Mouse (Mus musculus) liver, embryonic 14.5 days (tissue): ENCODE data around the gene Ext2. TPM values are rescaled to one million over a fixed set of nuclear protein-coding genes. Genes with fewer than 3 reads are reported as not detected.

Experiments
- ATAC-seq: fragments of 200-750 bp; cut with Nextera tagmentation; 2 replicates; pipeline ENCODE4 v1.8.0; 2017; ENCODE audit warnings: moderate number of reproducible peaks, mild to moderate bottlenecking, moderate library complexity; ENCODE audit not compliant: insufficient read depth
- DNase-seq, 3 experiments: peaks; one replicate each; pipeline ENCODE4 v3.0.0-alpha.2; 2012 to 2013; ENCODE audit warnings: low read depth in 3 of 3, low spot score in 3 of 3
- H3K27ac ChIP-seq: fragments of 300-500 bp; sonication (generic); 2 replicates; pipeline ENCODE4 v1.5.1; 2014; ENCODE audit warnings: moderate library complexity, mild to moderate bottlenecking, control low read depth, inconsistent platforms
- H3K27me3 ChIP-seq: fragments of 300-500 bp; sonication (generic); 2 replicates; pipeline ENCODE4 v1.6.1; 2014; ENCODE audit warnings: mild to moderate bottlenecking, low read length, moderate library complexity; ENCODE audit not compliant: control insufficient read depth, insufficient read depth
- H3K36me3 ChIP-seq: fragments of 300-500 bp; sonication (generic); replicated peaks from 2 replicates; pipeline ENCODE4 v1.6.1; 2014; ENCODE audit warnings: low read depth; ENCODE audit not compliant: control insufficient read depth, insufficient read depth
- H3K4me1 ChIP-seq, 2 experiments: fragments of 200-500 bp in 1 of 2; fragments of 300-500 bp in 1 of 2; sonication (generic) in 1 of 2; replicated peaks; 2 replicates each; pipeline ENCODE4 v1.6.1; 2012 to 2014; ENCODE audit warnings: antibody characterized with exemption in 1 of 2, inconsistent platforms in 1 of 2, low read length in 1 of 2; ENCODE audit not compliant: control insufficient read depth in 2 of 2, insufficient read depth in 2 of 2
- H3K4me2 ChIP-seq: fragments of 300-500 bp; sonication (generic); 2 replicates; pipeline ENCODE4 v1.6.1; 2014; ENCODE audit warnings: low read depth, mild to moderate bottlenecking, control low read depth, moderate library complexity
- H3K4me3 ChIP-seq, 2 experiments: fragments of 200-500 bp in 1 of 2; fragments of 300-500 bp in 1 of 2; sonication (generic) in 1 of 2; 2 replicates each; pipeline ENCODE4 v1.5.1; 2012 to 2014; ENCODE audit warnings: low read depth in 2 of 2, low read length in 2 of 2, mild to moderate bottlenecking in 2 of 2, control low read depth in 1 of 2, inconsistent platforms in 1 of 2, moderate library complexity in 1 of 2; ENCODE audit not compliant: insufficient read depth in 1 of 2
- H3K9ac ChIP-seq: fragments of 300-500 bp; sonication (generic); replicated peaks from 2 replicates; pipeline ENCODE4 v1.6.1; 2014; ENCODE audit warnings: mild to moderate bottlenecking, control low read depth, moderate library complexity
- H3K9me3 ChIP-seq: fragments of 300-500 bp; sonication (generic); 2 replicates; pipeline ENCODE4 v1.6.1; 2016; ENCODE audit warnings: low read length, mixed read lengths; ENCODE audit not compliant: control insufficient read depth
- CTCF ChIP-seq: IDR thresholded peaks from 2 replicates; pipeline ENCODE4 v1.5.1; 2016; ENCODE audit warnings: antibody characterized with exemption, low read depth, control low read depth
- EP300 ChIP-seq: IDR thresholded peaks from 2 replicates; pipeline ENCODE4 v1.6.1; 2016; ENCODE audit warnings: antibody characterized with exemption, low read depth
- WGBS: fragments of 180-500 bp; shearing (Covaris S2); extraction: QIAGEN DNeasy Blood & Tissue Kit; methylation state at CpG from one replicate; pipeline ENCODE4 v1.1.7; 2014; ENCODE audit not compliant: insufficient replicate concordance; 5-methylcytosine and 5-hydroxymethylcytosine counted together
- polyA plus RNA-seq, 2 experiments: library from polyadenylated mRNA; depleted of rRNA in 1 of 2; stranded (reverse) in 1 of 2; unstranded in 1 of 2; fragments of >200 nt; fragmentation: Nextera tagmentation in 1 of 2; extraction: Ambion mirVana in 1 of 2; gene quantifications; 2 replicates each; pipeline versions ENCODE4 v1.2.1 to v1.2.3; 2012 to 2014

The Ext2 gene
- polyA plus RNA-seq, 2 experiments: 10.9 to 22.1 TPM

DNA sequence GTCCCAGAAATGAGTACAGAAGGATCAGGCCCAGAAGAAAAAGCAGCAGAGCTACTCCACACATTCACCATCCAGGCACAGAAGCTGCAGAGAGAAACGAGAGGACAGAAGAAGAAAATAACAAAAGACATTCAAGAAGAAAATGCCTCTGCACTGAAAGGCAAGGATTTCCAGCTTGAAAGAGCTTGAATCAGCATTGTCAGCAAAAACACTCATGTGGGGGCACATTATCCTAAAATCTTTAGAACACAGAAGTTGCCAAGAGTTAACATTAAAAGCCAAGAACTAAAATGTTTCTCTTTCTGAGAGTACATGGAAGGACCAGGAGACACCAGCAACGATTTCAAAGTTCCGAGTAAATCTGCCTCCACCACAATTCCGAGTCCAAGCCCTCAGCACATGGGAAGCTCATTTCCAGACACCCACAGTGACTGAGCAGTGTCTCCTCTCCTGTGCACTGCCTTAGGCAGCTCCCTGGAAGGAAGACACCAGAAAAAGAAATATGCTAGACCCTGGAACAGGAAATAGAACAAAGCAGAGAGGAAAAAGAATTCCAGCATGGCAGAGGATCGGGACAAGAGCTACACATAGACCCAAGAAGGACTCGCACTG lies 69.1 kb downstream of the Ext2 start:
- no peak overlapping the region for H3K9ac ChIP-seq
- no peaks in the 10 kb centered on the region for H3K9me3 ChIP-seq
- no peak overlapping the region for H3K4me3 ChIP-seq
- no peak overlapping the region for H3K4me2 ChIP-seq
- WGBS: 64% methylated on average over 6 of the region's 6 CpGs
- no peak for ATAC-seq
- no peaks in the 10 kb centered on the region for H3K27me3 ChIP-seq
- no peak overlapping the region for H3K27ac ChIP-seq
- TF ChIP-seq EP300 (no peak), CTCF (no peak)
- no peaks in the 10 kb centered on the region for H3K36me3 ChIP-seq
- no peak for DNase-seq
- no peaks in the 10 kb centered on the region for H3K4me1 ChIP-seq

DNA sequence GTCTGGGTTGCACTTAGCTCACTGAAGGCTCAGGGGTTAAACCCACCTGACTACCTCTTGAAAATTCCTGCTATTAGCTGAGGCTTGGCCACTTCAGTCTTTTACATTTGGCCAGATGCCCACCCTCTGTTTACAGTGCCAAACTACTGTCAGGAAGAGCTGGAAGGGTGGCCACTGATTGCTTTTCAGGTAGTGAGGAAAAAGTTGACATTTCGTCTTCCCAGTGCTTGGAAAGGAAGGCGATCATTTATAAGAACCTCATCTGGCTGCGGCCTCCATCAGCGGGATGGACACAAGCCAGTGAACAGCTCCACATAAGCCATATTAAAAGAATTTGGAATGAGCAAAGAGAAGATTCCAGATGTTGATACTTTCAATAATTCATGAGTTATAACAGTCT lies 72.7 kb downstream of the Ext2 start:
- Histone ChIP-seq H3K36me3 (no peaks in the 10 kb centered on the region), H3K27ac (no peak overlapping the region), H3K9me3 (no peaks in the 10 kb centered on the region), H3K9ac (no peak overlapping the region), H3K27me3 (no peaks in the 10 kb centered on the region), H3K4me2 (no peak overlapping the region), H3K4me3 (no peak overlapping the region), H3K4me1 (peaks cover 0 to 8% of the 10 kb centered on the region in 2 experiments; a peak in 1 of 4 replicates)
- 83% methylated on average over 4 of the region's 4 CpGs for WGBS
- DNase-seq: no peak
- TF ChIP-seq EP300 (no peak), CTCF (no peak)
- ATAC-seq: no peak

DNA sequence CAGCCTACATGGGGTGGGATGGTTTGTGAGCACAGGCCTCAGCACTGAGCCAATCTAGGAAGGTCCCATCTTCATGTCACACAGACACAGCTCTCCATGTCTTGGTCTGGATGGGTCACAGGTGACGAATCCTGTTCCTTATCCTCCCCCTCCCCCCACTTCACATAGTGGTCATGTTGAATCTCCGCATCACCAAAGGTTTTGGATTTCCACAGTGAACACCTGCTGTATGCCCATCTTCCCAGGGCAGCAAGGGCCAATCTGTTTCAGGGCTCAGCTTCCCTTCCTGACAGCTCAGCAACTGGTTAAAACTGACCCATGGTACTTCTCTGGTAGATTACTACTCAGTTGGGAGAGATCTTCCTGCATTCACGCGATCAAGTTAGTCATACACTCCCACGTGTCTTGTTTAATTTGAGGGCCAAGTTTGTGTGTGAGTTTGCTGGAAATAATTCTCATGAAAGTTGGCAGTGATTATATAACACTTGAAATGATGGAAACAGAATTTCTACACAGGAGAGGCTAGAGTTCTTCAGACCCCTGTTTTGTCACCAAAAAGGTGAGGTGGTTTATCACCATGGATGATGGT lies 74.7 kb downstream of the Ext2 start:
- Histone ChIP-seq H3K27me3 (no peaks in the 10 kb centered on the region), H3K9ac (no peak overlapping the region), H3K36me3 (no peaks in the 10 kb centered on the region), H3K27ac (no peak overlapping the region), H3K4me3 (no peak overlapping the region), H3K4me1 (peaks cover 0 to 8% of the 10 kb centered on the region in 2 experiments; a peak in 1 of 4 replicates), H3K9me3 (no peaks in the 10 kb centered on the region), H3K4me2 (no peak overlapping the region)
- no peak for DNase-seq
- 81% methylated on average over 5 of the region's 5 CpGs for WGBS
- no peak for TF ChIP-seq CTCF
- no peak for TF ChIP-seq EP300
- no peak for ATAC-seq

DNA sequence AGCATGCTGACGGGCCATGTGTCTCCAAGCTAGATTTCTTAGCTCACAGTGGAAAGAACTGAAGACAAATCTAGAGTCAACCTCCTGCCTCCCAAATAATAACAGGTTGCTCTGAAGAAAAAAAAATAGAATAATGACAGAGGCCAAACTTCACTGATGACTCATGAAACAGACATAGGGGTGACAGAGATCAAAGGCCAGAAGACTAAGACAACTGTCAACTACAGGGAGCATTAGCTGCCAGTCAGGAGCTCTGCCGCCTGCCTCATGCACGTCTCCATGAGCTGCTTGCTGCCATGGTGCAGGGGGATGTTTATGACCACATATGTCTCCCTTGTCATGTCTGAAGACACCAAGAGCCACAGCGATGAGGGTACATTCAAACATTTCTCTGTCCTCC lies 75.7 kb downstream of the Ext2 start:
- 66% methylated on average over 4 of the region's 4 CpGs for WGBS
- Histone ChIP-seq H3K9ac (no peak overlapping the region), H3K27ac (no peak overlapping the region), H3K9me3 (no peaks in the 10 kb centered on the region), H3K4me2 (no peak overlapping the region), H3K4me3 (no peak overlapping the region), H3K27me3 (no peaks in the 10 kb centered on the region), H3K4me1 (peaks cover 0 to 8% of the 10 kb centered on the region in 2 experiments; a peak in 1 of 4 replicates), H3K36me3 (no peaks in the 10 kb centered on the region)
- DNase-seq: no peak
- TF ChIP-seq EP300: no peak
- TF ChIP-seq CTCF: no peak
- ATAC-seq: no peak

DNA sequence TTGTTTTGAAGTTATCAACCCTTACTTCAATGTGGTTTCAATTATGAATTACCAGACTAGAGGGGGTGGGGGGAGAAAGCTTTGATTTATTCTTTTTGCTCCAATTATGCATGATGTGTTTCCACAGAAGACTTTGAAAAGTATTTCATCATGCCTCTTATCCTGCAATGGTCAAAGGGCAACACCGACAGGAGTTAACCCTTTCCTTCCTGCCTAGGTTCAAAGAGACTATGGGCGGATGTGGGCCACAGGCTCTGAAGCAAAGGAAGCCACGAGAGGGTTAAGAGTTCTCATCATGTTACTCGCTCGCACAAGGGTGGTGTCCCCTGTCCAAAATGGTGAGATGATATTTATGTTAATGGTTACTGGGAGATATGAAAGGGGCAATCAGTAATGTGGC lies 76.2 kb downstream of the Ext2 start:
- peaks cover 0 to 8% of the 10 kb centered on the region in 2 experiments; a peak in 1 of 4 replicates for H3K4me1 ChIP-seq
- no peak for DNase-seq
- TF ChIP-seq CTCF (no peak), EP300 (no peak)
- ATAC-seq: no peak
- no peaks in the 10 kb centered on the region for H3K27me3 ChIP-seq
- no peak overlapping the region for H3K4me3 ChIP-seq
- no peaks in the 10 kb centered on the region for H3K9me3 ChIP-seq
- H3K4me2 ChIP-seq: no peak overlapping the region
- H3K36me3 ChIP-seq: no peaks in the 10 kb centered on the region
- H3K27ac ChIP-seq: no peak overlapping the region
- 50% methylated on average over 5 of the region's 5 CpGs for WGBS
- H3K9ac ChIP-seq: no peak overlapping the region
